Mouse (Mus musculus): ENCODE measurements around the gene Kcnt2.

Kcnt2 gene

GRCm38 (mm10) chr1:140373532-140373931, 127.6 kb downstream of the Kcnt2 start:
- no peak for DNase-seq (ENCODE audit: extremely low read depth, low read depth, low spot score)

DNA sequence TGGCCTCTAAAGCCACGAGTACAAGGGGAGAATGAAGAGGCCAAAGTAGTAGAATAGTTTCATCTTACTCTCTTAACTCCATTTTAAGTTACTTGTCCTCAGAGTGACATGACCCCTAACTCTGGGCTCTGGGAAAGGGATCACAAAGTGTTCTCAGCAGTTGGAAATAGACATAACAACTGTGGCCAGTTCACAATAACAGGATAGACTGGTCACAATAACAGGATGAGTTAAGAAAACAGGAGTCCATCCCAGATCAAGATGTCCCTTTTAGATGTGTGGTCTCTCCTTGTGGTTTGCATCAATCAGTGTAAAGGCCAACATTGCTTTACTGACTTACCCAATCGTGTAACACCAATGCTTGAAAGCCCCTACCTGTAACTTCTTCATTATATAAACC, 132.8 kb downstream of the Kcnt2 start:
- no peak for DNase-seq (ENCODE audit: extremely low read depth, low read depth, low spot score)

GRCm38 (mm10) chr1:140379526-140379925, 133.6 kb downstream of the Kcnt2 start:
- DNase-seq (ENCODE audit: extremely low read depth, low read depth, low spot score): no peak

DNA sequence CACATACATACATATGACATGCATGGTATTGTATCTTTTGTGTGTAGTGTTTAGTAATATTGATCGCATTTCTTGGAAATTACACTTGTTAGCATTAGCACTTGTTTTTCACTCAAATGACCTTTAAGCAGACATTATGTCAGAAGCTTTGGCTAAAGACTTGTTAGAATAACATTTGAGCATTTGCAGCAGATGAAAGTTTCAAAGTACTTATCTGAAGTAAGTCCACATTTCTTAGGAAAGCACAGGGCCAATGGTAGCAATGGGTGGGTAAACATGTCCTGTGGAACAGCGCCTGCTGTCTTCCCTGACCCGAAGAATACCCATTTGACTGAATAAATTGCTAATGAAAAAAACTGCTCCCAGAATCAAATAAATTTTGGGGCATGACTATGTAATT, 135.1 kb downstream of the Kcnt2 start:
- DNase-seq (ENCODE audit: extremely low read depth, low read depth, low spot score): no peak

DNA sequence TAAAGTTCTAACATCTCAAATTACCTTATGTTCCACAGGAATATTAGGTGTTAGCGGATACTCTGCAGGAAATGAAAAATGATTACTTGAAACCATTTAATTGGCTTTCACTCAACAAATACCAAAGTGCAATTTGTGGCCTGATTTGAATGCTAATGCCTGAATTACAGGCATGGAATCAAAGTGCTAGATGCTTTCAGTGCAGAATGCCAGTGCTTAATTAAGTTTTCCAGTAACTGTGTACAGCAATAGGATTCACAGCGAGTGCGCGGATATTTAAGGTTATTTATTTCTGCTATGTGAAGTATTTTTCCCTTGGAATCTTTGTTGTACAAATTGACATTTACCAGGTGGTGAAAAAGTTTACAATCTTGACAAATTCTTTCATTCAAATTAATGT, 144.3 kb downstream of the Kcnt2 start:
- DNase-seq (ENCODE audit: extremely low read depth, low read depth, low spot score): no peak

DNA sequence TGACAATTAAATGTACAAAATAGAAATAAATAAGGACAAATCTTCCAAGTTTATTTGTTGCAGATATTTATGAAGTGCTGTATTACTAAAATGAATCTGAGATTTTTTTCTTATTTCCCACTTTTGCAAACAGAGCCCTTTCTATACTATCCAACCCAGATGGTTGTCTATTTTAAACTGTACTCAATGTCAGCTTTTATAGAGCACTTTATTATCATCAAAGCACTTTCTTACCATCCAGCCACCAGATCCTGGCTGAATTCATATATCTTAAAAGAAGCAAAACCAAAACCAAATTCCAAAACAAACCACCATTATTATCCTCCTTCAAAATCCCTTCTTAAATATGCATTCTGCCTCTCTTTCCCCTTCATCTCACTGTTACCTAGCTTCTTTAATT, 151.8 kb downstream of the Kcnt2 start:
- DNase-seq (ENCODE audit: extremely low read depth, low read depth, low spot score): no peak

DNA sequence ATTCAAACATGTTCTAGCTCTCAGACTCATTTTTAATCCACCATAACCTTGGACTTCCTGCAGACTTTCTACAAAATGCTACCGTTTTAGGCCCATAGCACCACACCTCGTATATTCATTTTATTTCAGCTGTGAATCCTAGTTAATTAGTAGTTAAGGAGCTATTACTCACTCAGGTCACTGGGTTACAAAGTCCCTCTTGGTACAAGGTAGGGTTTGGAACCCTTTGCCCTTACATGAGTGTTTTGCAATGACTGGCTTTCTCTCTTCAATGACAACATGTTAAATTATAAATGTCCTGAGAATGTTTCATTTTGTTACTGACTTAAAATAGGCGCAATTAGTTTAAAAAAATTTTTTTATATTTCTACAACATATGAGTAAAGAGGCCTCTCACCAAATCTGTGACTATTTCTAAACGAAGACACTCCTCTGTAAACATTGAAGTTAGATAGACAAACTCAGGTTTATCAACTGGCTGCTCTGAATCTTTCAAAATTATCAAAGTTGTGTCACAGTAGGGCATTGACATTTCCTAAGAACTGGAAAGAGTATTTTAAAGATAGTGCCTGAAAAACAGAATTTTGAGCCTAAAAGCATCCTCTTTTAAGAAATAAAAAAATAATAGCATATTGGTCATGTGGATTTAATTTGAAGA, 160.8 kb downstream of the Kcnt2 start:
- no peak for DNase-seq (ENCODE audit: extremely low read depth, low read depth, low spot score)

- no peak for DNase-seq (ENCODE audit: extremely low read depth, low read depth, low spot score)
These were observed 169.8 kb downstream of the Kcnt2 start for GRCm38 (mm10) chr1:140415761-140416160.

GRCm38 (mm10) chr1:140422954-140423353, 177.0 kb downstream of the Kcnt2 start:
- no peak for DNase-seq (ENCODE audit: extremely low read depth, low read depth, low spot score)

DNA sequence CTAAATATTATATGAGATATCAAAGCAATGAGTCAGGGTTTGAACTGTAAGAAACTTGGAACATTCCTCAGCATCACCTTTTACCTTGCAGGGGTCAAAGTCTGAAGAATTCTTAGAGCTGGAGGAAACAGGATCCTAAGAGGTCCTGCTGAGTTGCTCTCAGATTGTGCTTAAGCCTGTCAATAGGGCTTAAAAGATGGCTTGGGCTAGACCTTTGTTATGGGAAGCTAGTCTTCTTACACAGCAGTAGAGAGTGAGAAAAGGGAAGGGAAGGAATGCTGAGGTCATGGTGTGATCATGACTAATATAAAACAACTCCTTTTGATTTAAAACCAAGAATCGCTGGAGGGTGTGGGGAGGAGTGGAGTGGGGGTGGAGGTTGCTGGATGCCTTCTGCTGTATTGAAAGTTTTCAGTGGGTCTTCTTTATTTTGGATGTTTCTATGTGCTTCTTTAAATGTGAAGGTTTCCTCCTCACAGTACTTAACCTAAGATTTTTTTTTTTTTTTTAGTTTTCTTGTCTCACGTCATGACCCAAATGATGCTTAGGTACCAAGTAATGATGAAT, 183.4 kb downstream of the Kcnt2 start:
- no peak for DNase-seq (ENCODE audit: extremely low read depth, low read depth, low spot score)

DNA sequence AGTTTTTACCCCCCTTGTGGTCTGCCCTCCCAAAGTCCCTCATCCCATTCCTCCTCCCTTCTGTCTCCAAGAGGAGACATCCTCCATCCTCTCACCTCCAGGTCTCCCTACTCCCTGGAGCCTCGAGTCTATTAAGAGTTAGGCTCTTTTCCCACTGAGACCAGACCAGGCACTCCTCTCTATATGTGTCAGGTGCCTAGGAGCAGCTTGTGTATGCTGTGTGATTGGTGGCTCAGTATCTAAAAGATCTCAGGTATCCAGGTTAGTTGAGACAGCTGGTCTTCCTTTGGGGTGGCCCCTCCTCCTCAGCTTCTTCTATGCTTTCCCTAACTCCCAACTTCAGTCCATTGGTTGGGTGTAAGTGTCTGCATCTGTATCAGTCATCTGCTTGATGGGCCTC, 186.1 kb downstream of the Kcnt2 start:
- DNase-seq (ENCODE audit: extremely low read depth, low read depth, low spot score): no peak

DNA sequence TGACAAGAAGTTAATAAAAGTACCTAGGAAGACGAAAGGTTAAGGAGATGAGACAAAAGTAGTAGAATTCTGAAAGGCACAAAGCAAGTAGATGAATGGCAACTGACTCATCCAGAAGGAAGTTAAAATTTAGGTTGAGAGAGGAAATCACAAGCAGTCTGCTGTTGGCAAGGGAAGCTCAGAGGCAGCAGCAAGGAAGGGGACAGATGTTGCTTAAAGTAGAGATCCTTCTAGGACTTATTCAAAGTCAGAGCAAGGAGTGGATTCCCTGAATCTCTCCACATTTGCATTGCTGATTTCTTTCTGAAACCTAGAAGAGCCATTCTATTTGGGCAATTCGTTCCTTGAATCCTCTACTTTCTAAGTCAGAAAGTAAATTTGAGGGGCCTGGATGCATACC, 188.8 kb downstream of the Kcnt2 start:
- no peak for DNase-seq (ENCODE audit: extremely low read depth, low read depth, low spot score)

DNA sequence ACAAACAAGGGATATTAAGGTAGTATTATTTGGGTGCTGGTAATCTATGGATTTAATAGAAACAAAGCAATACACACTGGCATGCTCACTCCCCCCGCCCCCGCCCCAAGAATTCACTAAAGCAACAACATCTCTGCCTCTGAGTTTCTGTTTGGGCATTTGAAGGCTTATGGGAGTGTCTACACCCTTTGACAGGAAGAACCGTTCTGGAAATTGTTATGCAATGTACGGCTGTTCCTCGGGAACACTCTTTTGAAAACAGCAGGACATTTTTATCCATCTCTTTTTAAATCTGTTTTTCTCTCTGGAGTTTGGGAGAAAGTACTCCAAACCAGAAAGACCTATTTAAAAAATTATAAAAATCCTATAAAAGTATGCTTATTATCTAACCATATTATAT, 192.2 kb downstream of the Kcnt2 start:
- DNase-seq (ENCODE audit: extremely low read depth, low read depth, low spot score): no peak

DNA sequence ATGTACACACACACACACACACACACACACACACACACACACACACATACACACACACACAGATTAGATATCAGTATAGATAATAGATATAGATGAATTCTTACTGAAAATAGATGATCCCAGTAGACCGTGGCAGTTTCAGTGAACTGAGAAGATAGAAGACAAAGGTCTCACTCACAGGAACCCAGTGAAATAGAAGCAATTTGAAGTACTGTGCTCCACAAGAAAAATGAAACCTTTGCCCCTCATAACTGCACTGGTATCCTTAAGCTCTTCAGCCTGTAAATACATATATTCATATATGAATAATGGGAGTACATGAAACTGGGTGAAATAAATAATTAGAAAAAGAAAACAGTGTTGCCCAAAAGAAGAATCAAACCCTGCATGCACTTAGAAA, 197.9 kb downstream of the Kcnt2 start:
- no peak for DNase-seq (ENCODE audit: extremely low read depth, low read depth, low spot score)

DNA sequence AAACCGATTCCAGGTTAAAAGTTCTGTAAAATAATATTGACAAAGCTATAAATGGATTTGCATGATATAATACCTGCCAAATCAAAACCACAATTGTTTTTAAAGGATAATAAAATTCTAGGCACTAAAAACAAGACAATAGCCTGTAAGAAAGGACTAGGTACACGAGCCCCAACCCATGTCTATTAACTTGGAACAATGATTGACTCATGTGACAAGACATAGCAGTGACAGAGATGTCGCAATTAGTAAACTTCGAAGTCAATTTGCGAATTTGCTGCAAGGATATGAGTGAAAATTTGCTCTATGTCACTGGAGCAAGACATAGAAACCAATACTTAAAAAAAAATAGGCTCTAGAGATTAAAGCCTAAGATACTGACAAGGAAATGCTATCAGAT, 198.4 kb downstream of the Kcnt2 start:
- DNase-seq (ENCODE audit: extremely low read depth, low read depth, low spot score): no peak

DNA sequence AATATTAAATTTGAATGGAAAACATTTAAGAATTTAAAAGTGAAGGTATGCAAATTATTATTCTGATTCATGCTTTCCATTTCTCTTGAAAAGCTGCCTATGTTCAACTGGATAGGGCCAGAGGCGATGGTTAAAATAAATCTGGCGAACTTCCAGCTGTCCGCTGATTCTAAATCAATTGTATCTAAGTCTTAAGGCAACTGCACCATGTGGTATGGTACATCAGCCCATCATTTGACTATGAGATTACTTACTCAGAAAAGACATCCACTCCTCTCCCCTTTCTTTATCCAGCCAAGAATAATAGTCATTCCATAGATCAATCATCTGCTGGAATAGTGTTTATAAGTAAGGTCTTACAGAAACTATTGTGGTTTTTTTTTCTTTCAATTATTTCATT, 205.5 kb downstream of the Kcnt2 start:
- no peak for DNase-seq (ENCODE audit: extremely low read depth, low read depth, low spot score)

DNA sequence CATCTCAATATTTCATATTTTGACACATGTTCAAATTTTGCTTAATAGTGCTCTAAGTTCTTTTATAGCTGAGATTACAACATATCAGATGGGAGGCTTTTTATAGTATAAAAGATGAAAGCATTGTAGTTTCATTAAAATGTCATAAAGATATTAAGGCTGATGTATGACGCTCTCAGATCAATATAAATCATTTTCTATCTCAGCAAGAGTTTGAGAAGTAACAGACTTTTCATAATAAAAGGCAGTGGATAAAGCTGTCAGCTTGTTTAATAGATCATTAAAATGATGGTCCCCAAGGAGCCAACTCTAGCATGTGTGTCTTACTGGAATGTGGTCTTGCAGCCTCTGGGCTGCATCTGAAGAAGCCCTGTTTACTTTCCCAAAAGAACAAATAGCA, 206.0 kb downstream of the Kcnt2 start:
- DNase-seq (ENCODE audit: extremely low read depth, low read depth, low spot score): no peak

DNA sequence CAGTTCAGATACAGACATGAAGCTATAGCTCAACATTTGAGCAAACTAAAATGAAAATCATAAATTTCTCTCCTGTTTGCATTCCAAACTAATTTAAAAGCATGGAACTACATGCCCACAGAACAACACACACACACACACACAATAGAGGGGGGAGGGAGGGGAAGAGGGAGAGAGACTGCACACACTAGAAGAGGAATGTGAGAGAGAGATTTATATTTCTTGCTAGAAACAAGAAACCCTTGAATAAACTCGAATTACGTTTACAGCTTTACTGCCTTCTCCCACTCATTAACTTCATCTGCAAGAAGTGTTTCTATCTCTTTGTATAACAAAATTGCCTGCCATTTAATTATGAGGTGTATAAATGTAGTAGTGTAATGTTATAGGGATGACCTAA, 209.9 kb downstream of the Kcnt2 start:
- no peak for DNase-seq (ENCODE audit: extremely low read depth, low read depth, low spot score)

DNA sequence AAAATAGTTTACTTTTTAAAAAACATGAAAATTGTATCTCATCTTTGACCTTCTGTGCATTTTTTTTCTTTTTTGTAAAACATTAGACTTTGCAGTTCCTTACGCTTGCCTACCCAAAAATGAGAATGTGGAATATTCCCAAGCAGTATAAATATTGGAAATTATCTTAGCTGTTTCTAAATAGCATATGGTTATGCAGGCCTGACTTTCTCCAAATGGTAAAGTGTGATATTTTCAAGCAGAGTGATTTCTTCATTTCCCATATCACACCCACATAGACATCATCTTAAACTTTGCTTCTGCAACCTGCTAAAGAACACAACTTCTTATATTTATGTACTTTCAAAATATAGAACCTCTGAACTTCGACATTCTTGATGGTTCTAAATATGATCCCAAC, 210.9 kb downstream of the Kcnt2 start:
- no peak for DNase-seq (ENCODE audit: extremely low read depth, low read depth, low spot score)

- DNase-seq (ENCODE audit: extremely low read depth, low read depth, low spot score): no peak
These were observed 222.4 kb downstream of the Kcnt2 start for GRCm38 (mm10) chr1:140468315-140468714.

- DNase-seq (ENCODE audit: extremely low read depth, low read depth, low spot score): no peak
These were observed 223.6 kb downstream of the Kcnt2 start for GRCm38 (mm10) chr1:140469586-140469985.

DNA sequence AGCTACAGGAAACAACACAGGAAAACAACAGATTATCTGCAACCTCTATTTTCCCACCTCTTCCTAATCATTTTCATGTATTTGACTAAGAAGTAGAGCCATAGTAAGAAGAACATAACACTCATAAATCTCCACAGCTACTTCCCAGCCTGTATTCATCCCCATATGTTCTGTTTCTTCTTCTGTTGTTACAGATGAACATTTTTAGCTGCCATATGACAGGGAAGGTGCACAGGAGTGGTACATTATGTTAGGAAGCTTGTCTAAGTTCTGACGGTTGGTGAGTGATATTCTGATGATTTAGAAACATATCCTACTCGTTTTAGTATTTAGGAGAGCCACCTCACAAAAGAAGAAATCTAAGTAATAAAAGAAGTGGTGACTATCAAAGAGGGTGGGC, 231.0 kb downstream of the Kcnt2 start:
- DNase-seq (ENCODE audit: extremely low read depth, low read depth, low spot score): no peak

DNA sequence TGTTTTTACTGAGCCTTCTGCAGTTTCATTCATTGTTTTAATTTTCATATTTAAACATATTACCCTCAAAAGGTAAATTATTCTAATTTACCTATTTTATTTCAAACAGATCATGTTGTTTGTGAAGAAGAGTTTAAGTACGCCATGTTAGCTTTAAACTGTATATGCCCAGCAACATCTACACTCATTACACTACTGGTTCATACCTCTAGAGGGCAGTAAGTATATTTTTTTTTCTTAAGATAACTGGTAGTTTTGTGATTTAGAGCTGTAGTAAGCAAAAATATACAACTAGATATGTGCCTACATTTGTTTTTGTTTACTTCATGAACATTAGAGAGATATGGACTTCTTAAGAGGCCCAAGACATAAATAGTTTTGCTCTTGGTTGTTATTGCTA, 238.1 kb downstream of the Kcnt2 start:
- DNase-seq (ENCODE audit: extremely low read depth, low read depth, low spot score): no peak
